Mouse (Mus musculus) ES-E14 (cell line): Measurements from ENCODE around the gene A730061H03Rik. TPM values are rescaled to one million over a fixed set of nuclear protein-coding genes. Genes with fewer than 3 reads are reported as not detected.

Experiments
- DNase-seq: peaks from one replicate; pipeline ENCODE4 v3.0.0-alpha.2; 2013; ENCODE audit warnings: low read depth, low spot score
- H3K27ac ChIP-seq: 2 replicates; pipeline ENCODE4 v1.5.1; 2012; ENCODE audit warnings: low read depth, mild to moderate bottlenecking, low read length, moderate library complexity, mixed read lengths; ENCODE audit not compliant: poor library complexity, insufficient read depth, severe bottlenecking
- H3K36me3 ChIP-seq: 2 replicates; pipeline ENCODE4 v1.6.1; 2012; ENCODE audit warnings: mild to moderate bottlenecking, low read length, moderate library complexity, mixed read lengths; ENCODE audit not compliant: control insufficient read depth, poor library complexity, insufficient read depth, severe bottlenecking
- H3K4me1 ChIP-seq, 2 experiments: fragments of 150-350 bp in 1 of 2; sonication (generic) in 1 of 2; 2 replicates each; pipeline ENCODE4 v1.6.1; 2012; ENCODE audit warnings: low read length in 2 of 2, mild to moderate bottlenecking in 1 of 2, mixed read lengths in 1 of 2; ENCODE audit not compliant: control insufficient read depth in 2 of 2, insufficient read depth in 2 of 2, poor library complexity in 1 of 2
- H3K4me3 ChIP-seq, 2 experiments: fragments of 150-350 bp in 1 of 2; sonication (generic) in 1 of 2; 2 replicates each; pipeline ENCODE4 v1.5.1; 2012; ENCODE audit warnings: low read length in 2 of 2, low read depth in 1 of 2, mild to moderate bottlenecking in 1 of 2, mixed read lengths in 1 of 2; ENCODE audit not compliant: insufficient read depth in 1 of 2, poor library complexity in 1 of 2, severe bottlenecking in 1 of 2
- H3K9ac ChIP-seq: 2 replicates; pipeline ENCODE4 v1.6.1; 2012; ENCODE audit warnings: low read depth, mild to moderate bottlenecking, low read length, mixed read lengths; ENCODE audit not compliant: poor library complexity, insufficient read depth, severe bottlenecking
- H3K9me3 ChIP-seq: fragments of 150-350 bp; sonication (generic); 2 replicates; pipeline ENCODE4 v1.6.1; 2012; ENCODE audit warnings: low read depth, mild to moderate bottlenecking, low read length; ENCODE audit not compliant: control insufficient read depth, insufficient read depth
- CHD2 ChIP-seq: IDR thresholded peaks from 2 replicates; pipeline ENCODE4 v1.6.1; 2014; ENCODE audit warnings: mild to moderate bottlenecking, low read depth, low read length, inconsistent platforms
- HCFC1 ChIP-seq: IDR thresholded peaks from 2 replicates; pipeline ENCODE4 v1.6.1; 2012; ENCODE audit warnings: low read length, inconsistent platforms, borderline replicate concordance; ENCODE audit not compliant: insufficient read depth
- MAFK ChIP-seq: IDR thresholded peaks from 2 replicates; pipeline ENCODE4 v1.6.1; 2014; ENCODE audit warnings: mild to moderate bottlenecking, low read depth, low read length, inconsistent platforms; ENCODE audit not compliant: insufficient read depth
- ZC3H11A ChIP-seq: IDR thresholded peaks from 2 replicates; pipeline ENCODE4 v1.6.1; 2012; ENCODE audit warnings: low read depth, mild to moderate bottlenecking, inconsistent platforms, low read length, borderline replicate concordance
- ZNF384 ChIP-seq: IDR thresholded peaks from 2 replicates; pipeline ENCODE4 v1.6.1; 2012; ENCODE audit warnings: low read depth, low read length, inconsistent platforms
- in situ Hi-C, 2 experiments: fragments of 600-800 bp; cut with MboI; formaldehyde crosslinking; loops; one replicate each; pipeline ENCODE4 v1.15.1; 2025; ENCODE audit warnings: low sequenced_read_pairs in 2 of 2, inconsistent platforms in 1 of 2; ENCODE audit not compliant: unreplicated experiment in 2 of 2
- total RNA-seq: library from RNA; depleted of rRNA; stranded (reverse); fragments of 300-350 nt; gene quantifications from 2 replicates; pipeline ENCODE4 v1.2.3, GENCODE M21; 2012

Gene A730061H03Rik
- total RNA-seq, 1 experiment = not detected

DNA sequence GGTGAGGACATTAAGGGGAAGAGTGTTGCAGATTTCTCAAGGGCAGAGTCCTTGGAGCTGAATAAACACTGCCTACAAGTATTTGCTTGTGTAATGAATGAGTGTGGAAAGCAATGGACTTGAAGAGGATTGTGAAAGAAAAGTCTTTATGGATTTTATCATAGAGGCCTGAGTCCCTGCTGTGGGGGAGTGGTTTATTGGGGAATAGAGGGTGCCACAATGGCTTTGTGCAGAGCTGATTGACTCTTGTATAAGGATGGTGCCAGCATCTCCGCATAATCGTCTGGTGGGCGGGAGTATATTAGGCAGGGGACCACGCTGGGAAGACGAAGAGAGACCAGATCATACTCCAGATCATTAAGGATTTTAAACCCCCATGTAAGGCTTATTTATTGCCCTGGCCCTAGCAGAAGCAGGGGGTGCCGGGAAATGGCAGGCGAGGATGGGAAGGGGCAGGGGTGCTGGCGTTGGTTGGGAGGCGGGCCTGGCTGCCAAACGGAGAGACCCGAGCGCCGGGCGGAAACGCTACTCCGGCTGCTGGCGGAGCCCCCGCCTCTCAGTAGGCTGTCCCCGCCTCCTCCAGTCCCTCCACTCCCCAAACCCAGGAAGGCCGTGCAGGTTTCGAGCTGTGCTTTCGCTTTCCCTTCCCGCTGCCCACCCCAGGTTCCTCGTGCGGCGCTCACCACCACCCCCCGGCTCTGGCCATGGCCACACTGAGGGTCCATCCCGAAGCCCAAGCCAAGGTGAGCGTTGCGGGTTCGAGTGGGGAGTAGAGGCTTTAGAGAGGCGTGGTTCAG, 17.9 kb upstream of the A730061H03Rik start, which contains the start of gene Psme1:
Psme1 (plus strand) TSS at position 253 of the 797 bp plus-strand sequence.
- no peaks in the 10 kb centered on the region for H3K9me3 ChIP-seq
- H3K27ac ChIP-seq = 0 out of 2 replicates have a peak within 1 kb of the TSS, but pooled peaks have one; percentile 35
- no peak for TF ChIP-seq CHD2
- 0 out of 2 replicates have a peak, but pooled peaks have one; percentile 40 for TF ChIP-seq HCFC1
- peak; percentile 50 for DNase-seq
- peaks cover 6 to 23% of the 10 kb centered on the region in 2 experiments; a peak in 3 of 4 replicates for H3K4me1 ChIP-seq
- peak within 1 kb of the TSS; percentile 65 to 81 for H3K4me3 ChIP-seq
- H3K9ac ChIP-seq = peak within 1 kb of the TSS; percentile 68
- in situ Hi-C loops = no loop called here
- peaks cover 13% of the 10 kb centered on the region; the same call in 1 of the 2 replicates for H3K36me3 ChIP-seq

DNA sequence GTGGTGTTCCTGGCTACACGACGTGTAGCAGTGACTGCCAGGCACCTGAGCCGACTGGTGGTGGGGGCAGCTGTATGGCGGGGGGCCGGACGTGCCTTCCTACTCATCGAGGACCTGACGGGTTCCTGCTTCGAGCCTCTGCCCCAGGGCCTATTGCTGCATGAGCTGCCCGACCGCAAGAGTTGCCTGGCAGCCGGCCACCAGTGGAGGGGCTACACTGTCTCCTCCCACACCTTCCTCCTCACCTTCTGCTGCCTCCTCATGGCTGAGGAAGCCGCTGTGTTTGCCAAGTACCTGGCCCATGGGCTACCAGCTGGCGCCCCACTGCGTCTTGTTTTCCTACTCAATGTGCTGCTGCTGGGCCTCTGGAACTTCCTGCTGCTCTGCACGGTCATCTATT, 16.2 kb upstream of the A730061H03Rik start:
- no peaks in the 10 kb centered on the region for H3K9me3 ChIP-seq
- TF ChIP-seq ZNF384 (no peak), MAFK (no peak), CHD2 (no peak), ZC3H11A (no peak), HCFC1 (no peak)
- peaks cover 9% of the 10 kb centered on the region; the same call in 1 of the 2 replicates for H3K36me3 ChIP-seq
- in situ Hi-C loops = no loop called here
- DNase-seq = no peak
- H3K9ac ChIP-seq = peak overlapping the region; percentile 4; the same call in 1 of the 2 replicates
- peaks cover 6 to 17% of the 10 kb centered on the region in 2 experiments; a peak in 3 of 4 replicates for H3K4me1 ChIP-seq
- peak overlapping the region; percentile 4 to 34; a peak in 3 of 4 replicates for H3K4me3 ChIP-seq
- no peak overlapping the region for H3K27ac ChIP-seq

DNA sequence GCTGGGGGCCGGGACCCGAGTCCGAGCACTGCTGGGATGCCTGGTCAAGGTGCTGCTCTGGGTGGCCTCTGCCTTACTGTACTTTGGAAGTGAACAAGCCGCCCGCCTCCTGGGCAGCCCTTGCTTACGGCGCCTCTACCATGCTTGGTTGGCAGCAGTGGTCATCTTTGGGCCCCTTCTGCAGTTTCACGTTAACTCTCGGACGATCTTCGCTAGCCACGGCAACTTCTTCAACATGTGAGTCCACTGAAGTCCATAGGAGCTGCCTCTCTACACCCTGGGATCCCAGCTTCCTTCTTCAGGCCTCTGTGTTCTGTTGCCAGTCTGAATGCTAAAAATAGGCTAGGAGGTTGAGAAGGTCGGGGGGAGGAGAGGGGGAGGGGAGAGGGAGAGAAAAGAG, 15.5 kb upstream of the A730061H03Rik start:
- H3K9me3 ChIP-seq = no peaks in the 10 kb centered on the region
- H3K9ac ChIP-seq = no peak overlapping the region
- H3K27ac ChIP-seq = no peak overlapping the region
- in situ Hi-C loops = no loop called here
- peak overlapping the region; percentile 7 to 28; a peak in 2 of 4 replicates for H3K4me3 ChIP-seq
- H3K4me1 ChIP-seq = peaks cover 6 to 14% of the 10 kb centered on the region in 2 experiments; a peak in 3 of 4 replicates
- no peak for DNase-seq
- TF ChIP-seq ZNF384 (no peak), MAFK (no peak)
- H3K36me3 ChIP-seq = peaks cover 6% of the 10 kb centered on the region; the same call in 1 of the 2 replicates

DNA sequence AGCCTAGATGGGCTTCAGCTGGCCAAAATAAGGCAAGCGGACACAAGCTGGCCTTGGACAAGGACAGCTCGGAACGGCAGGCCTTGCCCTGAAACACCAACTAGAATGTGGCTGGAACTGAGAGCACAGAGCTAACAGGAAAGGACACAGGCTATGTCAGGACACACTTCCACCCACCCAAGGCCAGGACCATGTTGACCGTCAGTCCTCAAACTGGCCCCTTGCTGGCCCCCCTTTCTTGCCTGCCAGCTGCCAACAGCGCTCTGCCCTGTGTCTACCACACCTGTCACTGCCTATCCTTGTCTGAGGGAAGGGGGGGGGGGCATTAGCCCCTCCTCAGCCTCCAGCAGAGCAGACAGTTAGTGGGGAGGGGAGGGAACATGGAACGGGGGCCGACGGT, 15.1 kb upstream of the A730061H03Rik start, which contains the start of gene Fitm1:
Fitm1 (plus strand) TSS at position 316 of the 400 bp plus-strand sequence.
- Histone ChIP-seq H3K36me3 (peaks cover 2% of the 10 kb centered on the region; the same call in 1 of the 2 replicates), H3K4me3 (peak within 1 kb of the TSS; percentile 7 to 34; a peak in 3 of 4 replicates), H3K4me1 (peaks cover 6 to 12% of the 10 kb centered on the region in 2 experiments; a peak in 2 of 4 replicates), H3K9ac (peak within 1 kb of the TSS; percentile 4; the same call in 1 of the 2 replicates), H3K27ac (no peak within 1 kb of the TSS), H3K9me3 (no peaks in the 10 kb centered on the region)
- TF ChIP-seq HCFC1 = no peak
- no peak for TF ChIP-seq CHD2
- no peak for TF ChIP-seq ZNF384
- TF ChIP-seq MAFK = no peak
- no peak for TF ChIP-seq ZC3H11A
- DNase-seq = no peak
- in situ Hi-C loops = no loop called here
